Mouse (Mus musculus): ENCODE data around the gene Enoph1. TPM values are rescaled to one million over a fixed set of nuclear protein-coding genes. Genes with fewer than 3 reads are reported as not detected.
A peak's percentile ranks its signal among the peaks of the same experiment; 100 is the strongest.

The Enoph1 gene
- total RNA-seq, 1 experiment from 2014 or later: 31.0 TPM

DNA sequence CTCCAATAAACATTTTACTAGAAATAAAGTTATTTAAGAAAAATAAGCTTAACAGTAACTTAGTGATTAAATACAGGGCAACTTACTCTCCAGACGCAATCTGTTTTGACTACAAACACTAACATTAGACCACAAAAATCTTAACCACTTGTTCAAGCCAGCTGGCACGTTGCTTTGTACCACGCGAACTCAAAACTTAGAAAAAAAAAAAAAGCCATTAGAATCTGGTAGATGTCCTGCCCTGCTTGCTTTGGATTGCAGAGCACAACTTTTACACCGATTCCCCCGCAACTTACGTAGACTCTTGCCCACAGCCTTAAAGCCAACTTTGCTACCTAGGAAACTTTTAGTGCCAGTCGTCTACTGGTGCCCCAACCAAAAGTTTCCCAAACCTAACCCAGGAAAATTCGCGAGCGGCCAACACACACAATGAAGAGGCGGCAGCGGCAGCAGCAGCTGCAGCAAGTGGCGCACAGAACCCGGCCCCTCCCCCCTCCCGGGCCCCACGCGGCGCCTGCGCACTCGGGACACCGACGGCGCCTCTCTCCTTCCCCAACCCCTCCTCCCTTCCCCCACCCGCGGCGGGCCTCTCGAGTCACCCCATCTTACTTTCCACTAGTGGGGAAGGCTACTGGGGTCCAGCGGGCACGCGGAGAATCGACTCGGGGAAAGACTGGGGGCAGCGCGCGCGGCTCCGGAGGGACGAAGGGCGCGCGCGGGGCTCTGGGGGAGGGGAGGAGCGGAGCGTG lies 1.6 kb upstream of the Enoph1 start:
- ATAC-seq (replicated peaks; ENCODE audit: insufficient number of reproducible peaks, low FRiP score, low TSS enrichment, poor library complexity, severe bottlenecking): peak; percentile 14; the same call in 1 of the 2 replicates

DNA sequence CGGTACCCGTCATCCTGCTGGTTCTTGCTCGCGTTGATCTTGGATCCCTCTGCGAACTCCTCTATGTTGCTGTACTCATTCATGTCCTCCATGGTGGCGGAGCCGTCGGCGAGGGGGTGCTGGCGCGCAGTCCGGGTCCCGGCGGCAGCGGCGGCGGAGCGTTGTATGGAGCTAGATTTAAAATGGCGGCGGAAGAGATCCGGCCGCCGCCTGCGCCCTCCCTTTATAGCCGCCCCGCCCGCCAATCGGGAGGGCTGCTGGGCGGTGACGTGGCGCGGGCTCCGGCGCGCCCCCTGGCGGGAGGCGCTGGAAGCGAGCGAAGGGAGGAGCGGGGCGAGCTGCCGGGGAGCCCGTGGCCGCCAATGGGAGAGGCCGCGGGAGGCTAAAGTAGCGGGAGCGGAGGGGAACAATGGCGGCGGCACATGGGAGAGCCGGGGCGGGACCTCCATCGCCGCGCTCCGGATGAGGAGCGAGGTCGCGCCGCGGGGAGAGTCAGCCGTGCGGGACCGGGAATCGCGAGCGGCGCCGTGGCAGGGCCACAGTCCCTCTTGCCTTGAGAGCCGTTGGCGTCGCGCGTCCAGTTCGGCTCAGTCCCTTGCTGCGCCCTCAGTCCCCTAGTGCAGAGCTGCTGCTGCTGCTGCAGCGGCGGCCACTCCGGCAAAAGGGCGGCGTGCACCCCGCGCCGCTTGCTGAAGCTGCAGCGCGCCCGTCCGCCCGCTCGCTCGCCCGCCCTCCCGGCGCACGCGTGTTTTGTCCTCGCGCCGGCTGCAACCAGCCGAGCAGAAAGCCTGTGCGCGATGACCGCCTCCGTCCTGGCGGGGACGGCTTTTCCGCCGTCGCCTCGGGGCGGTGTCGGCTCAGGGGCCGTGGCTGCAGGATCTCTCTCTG lies 827 bp upstream of the Enoph1 start:
- peak; percentile 58 for ATAC-seq (replicated peaks; ENCODE audit: insufficient number of reproducible peaks, low FRiP score, low TSS enrichment, poor library complexity, severe bottlenecking)

DNA sequence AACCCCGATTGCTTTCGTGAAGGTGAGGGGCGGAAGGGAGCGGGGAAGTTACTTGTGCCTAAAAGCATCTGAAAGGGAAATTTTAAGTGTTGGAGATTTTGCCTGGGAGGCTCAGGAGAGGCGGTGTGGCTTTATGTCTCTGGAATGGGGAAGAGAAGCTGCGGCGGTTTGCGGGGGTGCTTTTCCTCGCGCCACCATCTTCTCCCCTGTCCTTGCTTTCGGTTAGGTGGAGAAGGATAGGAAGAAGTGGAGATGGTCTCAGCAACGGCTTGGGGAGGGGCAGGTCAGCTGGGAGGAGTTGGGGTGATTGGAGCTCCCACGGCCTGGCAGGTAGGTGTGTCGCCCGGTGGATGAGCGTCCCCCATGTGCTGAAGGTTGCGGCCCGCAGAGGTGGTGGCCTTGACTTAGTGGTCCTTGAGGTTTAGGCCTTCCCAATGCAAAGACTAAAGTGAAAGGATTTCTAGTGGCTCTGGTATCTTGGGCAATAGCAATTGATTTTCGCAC lies 548 bp downstream of the Enoph1 start:
- ATAC-seq (replicated peaks; ENCODE audit: insufficient number of reproducible peaks, low FRiP score, low TSS enrichment, poor library complexity, severe bottlenecking): peak; percentile 4; the same call in 1 of the 2 replicates

DNA sequence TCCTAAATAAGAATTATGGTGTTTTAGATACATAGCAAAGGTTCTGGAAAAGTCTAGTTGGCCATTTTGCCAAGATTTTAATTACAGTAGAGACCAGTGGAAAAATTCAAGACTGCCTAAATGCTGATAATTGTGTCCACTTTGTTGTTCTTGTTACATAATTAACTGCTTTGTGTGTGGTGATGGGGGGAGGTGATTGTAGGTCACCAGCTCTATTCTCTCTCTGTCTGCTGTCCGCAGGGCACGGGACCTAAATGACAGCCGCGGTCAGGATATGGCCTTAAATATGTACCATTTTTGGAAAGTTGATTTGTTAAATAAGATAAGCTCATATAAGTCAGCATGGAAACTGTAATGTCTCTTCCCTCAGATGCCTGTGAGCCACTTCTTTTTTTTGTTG lies 1.5 kb downstream of the Enoph1 start:
- ATAC-seq (replicated peaks; ENCODE audit: insufficient number of reproducible peaks, low FRiP score, low TSS enrichment, poor library complexity, severe bottlenecking): no peak

DNA sequence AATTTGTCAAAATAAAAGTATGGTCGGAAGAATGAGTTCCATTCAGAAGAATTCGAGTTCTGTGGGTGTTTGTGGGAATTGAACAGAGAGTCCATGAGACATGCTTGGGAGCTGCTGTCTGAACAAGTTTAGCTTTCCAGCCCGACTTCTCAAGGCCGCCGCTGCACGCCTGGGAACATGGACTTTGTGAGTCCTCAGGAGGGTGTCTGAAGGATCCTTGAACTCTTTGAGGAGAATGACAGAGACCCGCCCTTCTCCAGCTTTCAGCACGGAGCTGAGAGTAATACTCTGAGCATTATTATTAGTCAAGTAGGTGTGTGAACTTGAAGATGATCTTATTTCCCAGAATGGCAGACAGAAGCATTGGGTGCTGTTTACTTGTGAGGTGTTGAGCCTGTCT lies 2.7 kb downstream of the Enoph1 start:
- no peak for ATAC-seq (replicated peaks; ENCODE audit: insufficient number of reproducible peaks, low FRiP score, low TSS enrichment, poor library complexity, severe bottlenecking)

DNA sequence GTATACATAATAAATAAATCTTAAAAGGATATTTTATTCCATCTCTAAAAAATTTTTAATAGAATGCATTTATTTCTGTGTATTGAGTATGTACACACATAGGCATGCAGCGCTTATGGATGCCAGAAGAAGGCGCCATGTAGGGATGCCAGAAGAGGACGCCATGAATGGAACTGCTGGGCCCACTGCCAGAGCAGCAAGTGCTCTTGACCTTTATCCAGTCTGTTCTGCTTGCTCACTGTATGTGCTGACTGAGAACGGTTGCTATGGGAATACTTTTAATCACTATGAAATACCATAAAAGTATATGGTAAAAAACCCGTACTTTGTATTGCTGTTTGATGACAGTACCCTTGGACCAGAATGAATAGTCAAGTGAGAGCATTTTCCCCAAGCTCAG lies 3.6 kb downstream of the Enoph1 start:
- ATAC-seq (replicated peaks; ENCODE audit: insufficient number of reproducible peaks, low FRiP score, low TSS enrichment, poor library complexity, severe bottlenecking): no peak

DNA sequence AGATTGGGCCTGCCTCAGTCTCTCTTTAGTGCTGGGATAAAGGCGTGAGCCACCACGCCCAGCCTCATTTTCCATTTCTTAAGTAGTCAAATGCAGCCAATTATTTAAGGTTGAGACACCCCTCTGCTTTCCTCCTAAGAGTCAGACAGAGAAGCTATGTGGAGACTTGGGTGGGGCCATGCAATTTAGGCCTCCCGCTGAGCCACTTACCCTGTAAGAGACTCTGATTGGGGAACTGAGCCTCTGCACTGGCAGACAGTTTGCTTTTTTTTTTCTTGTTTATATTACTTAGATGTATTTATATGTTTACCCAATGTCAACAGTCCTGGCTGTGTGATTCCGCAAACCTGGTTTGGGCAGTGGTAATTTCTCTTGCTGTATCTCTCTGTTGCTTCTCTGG lies 4.2 kb downstream of the Enoph1 start:
- no peak for ATAC-seq (replicated peaks; ENCODE audit: insufficient number of reproducible peaks, low FRiP score, low TSS enrichment, poor library complexity, severe bottlenecking)

DNA sequence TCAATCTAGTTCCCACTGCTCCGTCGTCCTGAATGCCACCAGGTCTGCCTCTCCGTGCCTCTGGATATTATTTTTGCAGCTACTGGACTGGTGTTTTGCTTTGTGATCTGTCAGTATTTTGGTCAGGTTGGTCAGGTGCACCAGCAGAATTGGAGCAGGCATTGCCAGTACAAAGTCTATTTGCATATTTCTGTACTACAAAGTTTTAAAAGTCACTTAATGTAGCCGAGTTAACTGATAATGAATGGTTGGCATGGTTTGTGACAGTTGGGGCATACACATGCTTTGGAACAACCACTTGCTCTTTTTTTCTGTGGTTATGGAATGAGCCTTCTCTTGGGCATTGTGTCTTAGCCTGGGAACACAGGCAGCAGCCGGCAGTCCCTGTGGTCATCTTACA lies 4.8 kb downstream of the Enoph1 start:
- ATAC-seq (replicated peaks; ENCODE audit: insufficient number of reproducible peaks, low FRiP score, low TSS enrichment, poor library complexity, severe bottlenecking): no peak

DNA sequence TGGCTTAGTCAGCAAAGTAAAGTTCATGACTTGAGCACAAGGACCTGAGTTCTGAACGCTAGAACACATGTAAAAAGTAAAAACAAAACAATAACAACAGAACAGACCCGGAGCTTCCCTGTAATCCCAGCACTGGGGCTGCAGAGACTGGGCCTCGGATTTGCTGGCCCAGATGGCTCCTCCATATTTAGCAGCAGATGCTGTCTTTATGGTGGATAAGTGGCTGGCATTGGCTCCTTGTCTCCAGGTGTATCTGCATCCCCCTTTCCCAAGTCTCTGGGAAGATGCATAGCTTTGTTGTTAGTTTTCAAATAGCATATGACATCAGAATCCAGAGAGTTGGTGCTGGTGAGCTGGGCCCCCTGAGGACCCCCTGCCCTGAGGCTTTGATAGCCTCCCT lies 6.3 kb downstream of the Enoph1 start:
- no peak for ATAC-seq (replicated peaks; ENCODE audit: insufficient number of reproducible peaks, low FRiP score, low TSS enrichment, poor library complexity, severe bottlenecking)

DNA sequence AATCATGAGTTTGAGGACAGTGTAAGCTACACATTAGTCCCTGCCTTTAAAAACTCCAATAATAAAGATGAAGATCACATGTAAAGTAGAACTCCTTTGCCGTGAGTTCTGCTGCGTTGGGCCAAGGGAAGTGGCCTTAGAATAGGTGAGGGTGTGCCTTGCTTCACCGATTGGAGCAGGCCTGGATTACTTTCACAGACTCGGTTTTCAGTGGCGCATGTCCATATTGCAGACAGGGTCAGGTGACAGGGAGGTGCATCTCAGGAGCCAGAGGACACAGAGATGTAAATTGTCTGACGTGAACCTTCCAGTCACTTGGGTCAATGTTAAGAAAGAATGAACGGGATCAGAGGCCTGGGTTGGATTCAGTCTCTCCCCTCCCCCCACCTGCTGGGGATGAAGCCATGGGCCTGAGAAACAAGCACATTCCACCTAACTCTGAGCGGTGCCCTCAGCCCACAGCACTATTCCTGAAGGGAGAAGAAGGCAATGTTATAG lies 7.4 kb downstream of the Enoph1 start:
- ATAC-seq (replicated peaks; ENCODE audit: insufficient number of reproducible peaks, low FRiP score, low TSS enrichment, poor library complexity, severe bottlenecking): no peak

DNA sequence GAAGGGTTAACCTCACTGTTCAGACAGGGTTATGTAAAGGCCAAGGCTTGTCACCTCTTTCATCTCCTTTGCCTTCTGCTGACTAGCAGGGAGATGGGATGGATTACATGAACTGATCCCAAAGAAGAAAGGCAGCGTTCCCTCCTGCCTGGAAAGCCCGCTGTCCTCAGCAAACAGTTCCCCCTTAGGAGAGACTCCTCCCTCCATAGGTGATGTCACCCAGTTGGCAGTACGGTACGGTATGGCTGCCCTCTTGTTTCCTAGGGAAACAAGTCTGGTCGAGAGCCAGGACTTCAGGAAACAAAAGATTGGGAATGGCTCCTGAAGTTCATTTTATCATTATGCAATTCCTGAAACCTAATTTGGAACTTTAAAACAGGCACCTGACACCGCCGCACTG lies 8.1 kb downstream of the Enoph1 start:
- ATAC-seq (replicated peaks; ENCODE audit: insufficient number of reproducible peaks, low FRiP score, low TSS enrichment, poor library complexity, severe bottlenecking): no peak

DNA sequence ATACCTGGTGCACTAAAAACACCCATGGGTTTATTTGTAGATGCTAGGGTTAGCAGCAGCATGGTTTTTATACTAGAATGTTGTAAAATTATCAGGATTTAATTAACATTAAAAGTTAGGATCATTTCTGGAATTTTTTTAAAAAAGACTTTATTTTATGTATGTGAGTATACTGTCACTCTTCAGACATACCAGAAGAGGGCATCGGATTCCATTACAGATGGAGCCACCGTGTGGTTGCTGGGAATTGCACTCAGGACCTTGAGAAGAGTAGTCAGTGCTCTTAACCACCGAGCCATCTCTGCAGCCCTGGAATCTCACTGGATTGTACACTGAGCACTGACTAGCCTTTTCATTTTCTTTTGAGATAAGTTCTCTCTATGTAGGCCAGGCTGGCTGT lies 10.1 kb downstream of the Enoph1 start:
- ATAC-seq (replicated peaks; ENCODE audit: insufficient number of reproducible peaks, low FRiP score, low TSS enrichment, poor library complexity, severe bottlenecking): no peak

DNA sequence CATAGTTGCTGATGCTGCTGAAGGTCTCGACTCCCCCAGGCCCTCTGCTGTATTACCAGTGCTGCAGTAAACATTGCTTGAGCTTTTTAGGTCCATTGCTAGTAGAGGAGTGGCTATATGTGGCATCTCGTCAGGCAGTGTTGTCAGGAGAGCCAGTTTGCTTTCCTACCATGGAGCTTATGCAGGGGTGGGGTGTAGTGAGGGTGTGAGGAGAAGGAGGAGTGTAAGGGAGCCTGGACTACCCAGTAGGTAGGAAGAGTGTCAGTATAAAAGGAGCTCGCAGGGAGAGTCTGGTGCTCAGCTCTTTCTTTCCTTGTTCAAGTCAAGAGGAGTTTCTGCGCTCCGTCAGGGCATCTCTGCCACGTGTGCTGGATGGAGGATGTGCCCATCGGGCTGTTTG lies 12.9 kb downstream of the Enoph1 start:
- ATAC-seq (replicated peaks; ENCODE audit: insufficient number of reproducible peaks, low FRiP score, low TSS enrichment, poor library complexity, severe bottlenecking): no peak

DNA sequence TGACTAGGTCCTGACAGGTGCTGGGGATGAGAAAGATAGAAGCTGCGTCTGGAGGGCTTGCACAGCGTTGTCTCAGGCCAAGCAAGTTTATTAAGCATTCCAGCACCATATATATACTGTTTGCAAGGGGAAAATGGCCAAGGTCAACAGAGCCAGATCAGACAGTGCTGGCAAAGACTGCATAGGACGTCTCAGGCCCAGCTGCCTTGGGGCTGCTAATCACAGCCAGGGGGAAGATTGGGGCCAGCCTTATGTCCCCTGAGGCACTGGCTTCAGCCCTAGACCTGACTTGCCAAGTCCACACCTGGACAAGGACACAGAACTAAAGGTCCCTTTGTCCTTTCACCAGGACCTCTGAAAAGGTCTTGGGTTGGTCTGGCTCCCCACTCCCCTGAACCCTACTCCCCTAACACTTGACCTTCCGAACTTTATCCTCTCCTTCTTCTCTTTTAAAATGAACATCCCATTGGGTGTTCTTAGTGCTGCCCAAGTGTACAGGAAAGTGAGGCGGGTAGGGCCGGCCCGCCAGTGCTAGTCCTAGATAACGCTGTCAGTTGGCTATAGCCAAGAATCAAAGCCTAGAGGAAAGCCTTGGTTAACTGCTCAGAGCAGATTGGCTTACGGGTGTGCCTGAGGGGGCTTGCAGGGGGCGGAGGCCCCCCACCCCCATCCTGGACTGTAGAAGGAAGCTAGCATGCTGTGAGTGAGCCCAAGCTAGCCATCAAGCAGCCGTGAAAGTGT lies 15.2 kb downstream of the Enoph1 start:
- no peak; the same call in 1 of the 2 replicates for ATAC-seq (replicated peaks; ENCODE audit: insufficient number of reproducible peaks, low FRiP score, low TSS enrichment, poor library complexity, severe bottlenecking)

DNA sequence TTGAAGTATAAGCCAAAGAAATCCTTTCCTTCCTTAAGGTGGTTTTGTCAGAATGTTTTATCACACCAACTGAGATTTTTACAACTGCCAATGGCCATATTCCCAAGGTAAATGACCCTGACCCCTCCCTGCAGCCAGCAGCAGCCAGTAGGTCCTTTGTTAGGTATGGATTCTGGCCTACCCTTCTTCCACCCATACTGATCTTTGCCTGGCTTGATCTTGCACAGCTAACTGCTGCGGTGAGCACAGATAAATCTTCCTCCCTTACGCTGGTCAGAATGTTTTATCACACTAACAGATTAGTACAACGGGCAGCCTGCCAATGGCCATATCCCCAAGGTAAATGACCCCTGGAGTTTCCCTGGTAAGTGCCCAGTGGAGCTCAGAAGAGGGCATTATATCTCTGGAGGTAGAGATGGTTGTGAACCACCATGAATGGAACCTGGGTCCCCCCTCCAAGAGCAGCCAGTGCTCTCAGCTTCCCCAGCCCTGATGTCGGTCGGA lies 16.1 kb downstream of the Enoph1 start:
- no peak for ATAC-seq (replicated peaks; ENCODE audit: insufficient number of reproducible peaks, low FRiP score, low TSS enrichment, poor library complexity, severe bottlenecking)

DNA sequence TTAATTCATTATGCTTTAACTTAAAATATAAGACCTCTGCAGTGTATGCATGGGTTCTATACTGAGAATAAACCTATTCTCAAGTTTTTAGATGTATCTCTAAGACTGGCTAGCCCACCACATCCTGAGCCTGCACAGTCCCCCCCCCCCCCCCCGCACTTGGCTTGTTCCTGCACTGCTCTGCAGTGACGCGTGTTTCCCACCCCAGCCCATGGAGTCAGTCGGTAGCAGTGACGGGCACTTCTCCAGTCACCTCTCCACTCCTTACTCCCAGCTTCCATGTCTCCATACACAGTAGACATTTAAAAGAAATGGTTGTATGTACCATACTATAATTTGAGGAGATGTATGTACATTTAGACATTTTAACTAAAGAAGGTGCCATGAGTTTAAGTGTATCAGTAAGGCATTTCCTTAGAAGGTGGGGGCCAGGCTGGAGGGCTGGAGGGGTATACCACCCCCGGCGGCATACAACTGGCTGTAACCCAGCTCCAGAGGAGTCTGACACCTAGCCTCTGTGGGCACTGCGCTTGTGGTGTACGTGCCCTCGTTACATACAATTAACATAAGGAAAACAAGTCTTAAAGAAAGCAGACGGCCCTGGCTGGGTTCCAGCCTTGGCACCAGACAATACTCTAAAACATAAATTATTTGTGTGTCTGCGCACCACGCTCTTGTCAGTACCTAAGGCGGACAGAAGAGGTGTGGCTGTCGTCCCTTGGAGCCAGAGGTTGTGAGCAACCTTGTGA lies 17.9 kb downstream of the Enoph1 start:
- ATAC-seq (replicated peaks; ENCODE audit: insufficient number of reproducible peaks, low FRiP score, low TSS enrichment, poor library complexity, severe bottlenecking): no peak

DNA sequence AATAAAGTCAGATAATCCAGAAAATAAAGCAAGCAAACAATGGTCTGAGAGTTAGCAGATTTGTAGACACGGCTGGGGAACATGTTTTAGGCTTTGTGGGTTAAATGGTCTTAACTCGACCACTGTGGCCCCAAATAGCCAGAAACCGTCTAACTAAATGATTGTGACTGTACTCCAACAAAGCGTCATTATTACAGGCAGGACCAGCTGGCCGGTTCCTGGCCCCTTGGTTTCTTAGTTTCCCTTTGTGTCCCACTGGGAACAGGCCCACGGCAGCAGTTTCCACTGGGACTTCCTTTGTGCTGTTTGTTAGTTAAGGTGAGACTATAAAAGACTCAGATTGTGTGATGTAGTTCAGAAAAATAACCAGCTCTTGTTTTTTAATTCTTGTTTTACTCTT lies 18.9 kb downstream of the Enoph1 start:
- ATAC-seq (replicated peaks; ENCODE audit: insufficient number of reproducible peaks, low FRiP score, low TSS enrichment, poor library complexity, severe bottlenecking): no peak

DNA sequence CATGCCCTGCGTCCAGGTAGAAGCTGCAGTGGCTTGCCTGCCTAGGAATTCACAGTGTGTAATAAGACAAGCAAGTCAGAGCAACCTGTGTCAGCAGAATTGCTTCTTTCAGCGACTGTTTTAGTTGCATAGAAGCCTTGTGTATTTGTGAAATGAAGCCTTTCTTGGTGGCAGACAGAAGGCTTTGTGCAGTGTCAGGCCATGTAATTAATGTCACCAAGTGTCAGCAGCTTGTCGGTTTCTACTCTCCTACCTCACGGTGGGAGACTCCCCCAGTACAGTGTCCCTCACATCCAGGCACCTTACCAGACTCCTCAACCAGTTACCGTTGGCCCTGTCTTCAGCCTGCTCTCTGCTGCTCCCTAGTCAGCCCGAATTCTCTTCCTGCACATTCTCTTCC lies 19.5 kb downstream of the Enoph1 start:
- ATAC-seq (replicated peaks; ENCODE audit: insufficient number of reproducible peaks, low FRiP score, low TSS enrichment, poor library complexity, severe bottlenecking): no peak

Data from monocyte, adult 5-6 weeks (primary cell).